Mouse (Mus musculus): ENCODE results near the gene Olfr714. TPM values are rescaled to one million over a fixed set of nuclear protein-coding genes. Genes with fewer than 3 reads are reported as not detected.
A peak's percentile ranks its signal among the peaks of the same experiment; 100 is the strongest.
"Not testable (repeated sequence)": the region's sequence is repeated elsewhere in the genome, so short reads cannot be mapped to it uniquely, and the experiment has no call there.

Olfr714 gene
- not detected in 2 replicates for polyA plus RNA-seq (2014; fragmentation: Nextera tagmentation; extraction: Ambion mirVana)

- WGBS, result 90% methylated on average over 2 of the region's 2 CpGs
- H3K27ac ChIP-seq (ENCODE audit: low read depth, low read length), result no peak within 1 kb of the TSS
- no peak within 1 kb of the TSS for H3K4me3 ChIP-seq (ENCODE audit: low read depth, low read length)
- H3K4me2 ChIP-seq (ENCODE audit: low read depth), result no peak within 1 kb of the TSS
- no peak within 1 kb of the TSS for H3K9ac ChIP-seq (ENCODE audit: low read length)
- DNase-seq (ENCODE audit: low spot score), result no peak
- H3K36me3 ChIP-seq (ENCODE audit: control insufficient read depth, insufficient read depth, low read length), result no peaks in the 10 kb centered on the region
- H3K4me1 ChIP-seq (ENCODE audit: control insufficient read depth, insufficient read depth, low read length), result no peaks in the 10 kb centered on the region
- H3K9me3 ChIP-seq (ENCODE audit: control insufficient read depth, low read length), result no peaks in the 10 kb centered on the region
- ATAC-seq (ENCODE audit: insufficient read depth, low FRiP score, low TSS enrichment), result no peak
- H3K27me3 ChIP-seq (ENCODE audit: control insufficient read depth, insufficient read depth, low read length), result no peaks in the 10 kb centered on the region
Measured at GRCm38 (mm10) chr7:107070681-107071080, at the start of gene Olfr714. Olfr714 (plus strand) TSS chr7:107070981.

GRCm38 (mm10) chr7:107030874-107031273 is 39.9 kb upstream of the Olfr714 start, which contains the start of gene Olfr713:
Olfr713 (plus strand) TSS chr7:107031174.
- ATAC-seq (ENCODE audit: insufficient read depth, low FRiP score, low TSS enrichment), result no peak
- no peak for DNase-seq (ENCODE audit: low spot score)
- WGBS, result 93% methylated on average over 1 of the region's 1 CpGs
- Histone ChIP-seq H3K9me3 (ENCODE audit: control insufficient read depth, low read length) (no peaks in the 10 kb centered on the region), H3K36me3 (ENCODE audit: control insufficient read depth, insufficient read depth, low read length) (no peaks in the 10 kb centered on the region), H3K27ac (ENCODE audit: low read depth, low read length) (no peak within 1 kb of the TSS), H3K4me1 (ENCODE audit: control insufficient read depth, insufficient read depth, low read length) (no peaks in the 10 kb centered on the region), H3K4me3 (ENCODE audit: low read depth, low read length) (no peak within 1 kb of the TSS), H3K27me3 (ENCODE audit: control insufficient read depth, insufficient read depth, low read length) (no peaks in the 10 kb centered on the region), H3K4me2 (ENCODE audit: low read depth) (no peak within 1 kb of the TSS), H3K9ac (ENCODE audit: low read length) (no peak within 1 kb of the TSS)

- Histone ChIP-seq H3K4me3 (ENCODE audit: low read depth, low read length) (no peak overlapping the region), H3K9me3 (ENCODE audit: control insufficient read depth, low read length) (no peaks in the 10 kb centered on the region), H3K9ac (ENCODE audit: low read length) (no peak overlapping the region), H3K36me3 (ENCODE audit: control insufficient read depth, insufficient read depth, low read length) (no peaks in the 10 kb centered on the region), H3K4me1 (ENCODE audit: control insufficient read depth, insufficient read depth, low read length) (no peaks in the 10 kb centered on the region), H3K27ac (ENCODE audit: low read depth, low read length) (no peak overlapping the region), H3K27me3 (ENCODE audit: control insufficient read depth, insufficient read depth, low read length) (no peaks in the 10 kb centered on the region), H3K4me2 (ENCODE audit: low read depth) (no peak overlapping the region)
- ATAC-seq (ENCODE audit: insufficient read depth, low FRiP score, low TSS enrichment) (no peak), DNase-seq (ENCODE audit: low spot score) (no peak)
- WGBS, result 72% methylated on average over 2 of the region's 2 CpGs
Measured at GRCm38 (mm10) chr7:107039934-107040563, 30.7 kb upstream of the Olfr714 start.

GRCm38 (mm10) chr7:107043136-107043535 is 27.6 kb upstream of the Olfr714 start:
- H3K27me3 ChIP-seq (ENCODE audit: control insufficient read depth, insufficient read depth, low read length), result no peaks in the 10 kb centered on the region
- no peak for DNase-seq (ENCODE audit: low spot score)
- H3K4me1 ChIP-seq (ENCODE audit: control insufficient read depth, insufficient read depth, low read length), result no peaks in the 10 kb centered on the region
- no peak overlapping the region for H3K27ac ChIP-seq (ENCODE audit: low read depth, low read length)
- no peak overlapping the region for H3K4me2 ChIP-seq (ENCODE audit: low read depth)
- H3K9ac ChIP-seq (ENCODE audit: low read length), result no peak overlapping the region
- H3K4me3 ChIP-seq (ENCODE audit: low read depth, low read length), result no peak overlapping the region
- H3K36me3 ChIP-seq (ENCODE audit: control insufficient read depth, insufficient read depth, low read length), result no peaks in the 10 kb centered on the region
- ATAC-seq (ENCODE audit: insufficient read depth, low FRiP score, low TSS enrichment), result no peak
- WGBS, result 92% methylated on average over 3 of the region's 3 CpGs
- H3K9me3 ChIP-seq (ENCODE audit: control insufficient read depth, low read length), result no peaks in the 10 kb centered on the region

GRCm38 (mm10) chr7:107044407-107044806 is 26.4 kb upstream of the Olfr714 start:
- Histone ChIP-seq H3K4me2 (ENCODE audit: low read depth) (no peak overlapping the region), H3K9me3 (ENCODE audit: control insufficient read depth, low read length) (no peaks in the 10 kb centered on the region), H3K36me3 (ENCODE audit: control insufficient read depth, insufficient read depth, low read length) (no peaks in the 10 kb centered on the region), H3K4me1 (ENCODE audit: control insufficient read depth, insufficient read depth, low read length) (no peaks in the 10 kb centered on the region), H3K27ac (ENCODE audit: low read depth, low read length) (no peak overlapping the region), H3K4me3 (ENCODE audit: low read depth, low read length) (no peak overlapping the region), H3K9ac (ENCODE audit: low read length) (no peak overlapping the region), H3K27me3 (ENCODE audit: control insufficient read depth, insufficient read depth, low read length) (no peaks in the 10 kb centered on the region)
- ATAC-seq (ENCODE audit: insufficient read depth, low FRiP score, low TSS enrichment) (no peak), DNase-seq (ENCODE audit: low spot score) (no peak)
- WGBS, result 95% methylated on average over 1 of the region's 1 CpGs

- ATAC-seq (ENCODE audit: insufficient read depth, low FRiP score, low TSS enrichment) (peak; percentile 68), DNase-seq (ENCODE audit: low spot score) (peak; percentile 17)
- WGBS, result 4% methylated on average over 5 of the region's 5 CpGs
- Histone ChIP-seq H3K4me3 (ENCODE audit: low read depth, low read length) (no peak overlapping the region), H3K27ac (ENCODE audit: low read depth, low read length) (no peak overlapping the region), H3K4me1 (ENCODE audit: control insufficient read depth, insufficient read depth, low read length) (no peaks in the 10 kb centered on the region), H3K9ac (ENCODE audit: low read length) (no peak overlapping the region), H3K27me3 (ENCODE audit: control insufficient read depth, insufficient read depth, low read length) (no peaks in the 10 kb centered on the region), H3K4me2 (ENCODE audit: low read depth) (no peak overlapping the region), H3K9me3 (ENCODE audit: control insufficient read depth, low read length) (no peaks in the 10 kb centered on the region), H3K36me3 (ENCODE audit: control insufficient read depth, insufficient read depth, low read length) (no peaks in the 10 kb centered on the region)
Measured at GRCm38 (mm10) chr7:107045833-107046232, 24.9 kb upstream of the Olfr714 start.

- DNase-seq (ENCODE audit: low spot score), result no peak
- Histone ChIP-seq H3K36me3 (ENCODE audit: control insufficient read depth, insufficient read depth, low read length) (no peaks in the 10 kb centered on the region), H3K9ac (ENCODE audit: low read length) (no peak overlapping the region), H3K4me3 (ENCODE audit: low read depth, low read length) (no peak overlapping the region), H3K4me1 (ENCODE audit: control insufficient read depth, insufficient read depth, low read length) (no peaks in the 10 kb centered on the region), H3K27me3 (ENCODE audit: control insufficient read depth, insufficient read depth, low read length) (no peaks in the 10 kb centered on the region), H3K9me3 (ENCODE audit: control insufficient read depth, low read length) (no peaks in the 10 kb centered on the region), H3K4me2 (ENCODE audit: low read depth) (no peak overlapping the region), H3K27ac (ENCODE audit: low read depth, low read length) (no peak overlapping the region)
- 70% methylated on average over 3 of the region's 3 CpGs for WGBS
- no peak for ATAC-seq (ENCODE audit: insufficient read depth, low FRiP score, low TSS enrichment)
Measured at GRCm38 (mm10) chr7:107047578-107047977, 23.2 kb upstream of the Olfr714 start.

GRCm38 (mm10) chr7:107092920-107093319 is 22.1 kb downstream of the Olfr714 start, which contains the start of gene Olfr17:
Olfr17 (plus strand) TSS chr7:107093220.
- Histone ChIP-seq H3K9ac (ENCODE audit: low read length) (no peak within 1 kb of the TSS), H3K27ac (ENCODE audit: low read depth, low read length) (no peak within 1 kb of the TSS), H3K4me3 (ENCODE audit: low read depth, low read length) (no peak within 1 kb of the TSS), H3K4me2 (ENCODE audit: low read depth) (no peak within 1 kb of the TSS), H3K36me3 (ENCODE audit: control insufficient read depth, insufficient read depth, low read length) (no peaks in the 10 kb centered on the region), H3K9me3 (ENCODE audit: control insufficient read depth, low read length) (no peaks in the 10 kb centered on the region), H3K4me1 (ENCODE audit: control insufficient read depth, insufficient read depth, low read length) (no peaks in the 10 kb centered on the region), H3K27me3 (ENCODE audit: control insufficient read depth, insufficient read depth, low read length) (no peaks in the 10 kb centered on the region)
- ATAC-seq (ENCODE audit: insufficient read depth, low FRiP score, low TSS enrichment) (no peak), DNase-seq (ENCODE audit: low spot score) (no peak)
- WGBS, result 66% methylated on average over 1 of the region's 1 CpGs

GRCm38 (mm10) chr7:107110269-107110668 is 39.5 kb downstream of the Olfr714 start, which contains the start of gene Olfr715b:
Olfr715b (minus strand) TSS chr7:107110369.
- ATAC-seq (ENCODE audit: insufficient read depth, low FRiP score, low TSS enrichment), result not testable (repeated sequence)

More at GRCm38 (mm10) chr7:107110269-107110668, 39.5 kb downstream of the Olfr714 start, which contains the start of gene Olfr715b:
- H3K4me1 ChIP-seq (ENCODE audit: control insufficient read depth, insufficient read depth, low read length); H3K9ac ChIP-seq (ENCODE audit: low read length); DNase-seq (ENCODE audit: low spot score); H3K27me3 ChIP-seq (ENCODE audit: control insufficient read depth, insufficient read depth, low read length); H3K4me3 ChIP-seq (ENCODE audit: low read depth, low read length); H3K9me3 ChIP-seq (ENCODE audit: control insufficient read depth, low read length); H3K27ac ChIP-seq (ENCODE audit: low read depth, low read length); H3K36me3 ChIP-seq (ENCODE audit: control insufficient read depth, insufficient read depth, low read length); H3K4me2 ChIP-seq (ENCODE audit: low read depth): not testable (repeated sequence)
- WGBS, result 62% methylated on average over 1 of the region's 2 CpGs
